Mouse (Mus musculus): ENCODE results near the gene Gatc.
"Not testable (repeated sequence)": the region's sequence is repeated elsewhere in the genome, so short reads cannot be mapped to it uniquely, and the experiment has no call there.

Gene Gatc

GRCm38 (mm10) chr5:115330955-115331354 lies 10.0 kb downstream of the Gatc start:
- no peak for DNase-seq (ENCODE audit: inconsistent ontology term)

- peak; percentile 33 for DNase-seq (ENCODE audit: inconsistent ontology term)
Observed at GRCm38 (mm10) chr5:115327610-115328548, 13.1 kb downstream of the Gatc start.

GRCm38 (mm10) chr5:115326875-115327609 lies 13.9 kb downstream of the Gatc start, which contains the start of gene Srsf9:
Gene Srsf9, plus strand, starts transcription at chr5:115327177.
- DNase-seq (ENCODE audit: inconsistent ontology term) = peak; percentile 98

GRCm38 (mm10) chr5:115326256-115326831 lies 14.6 kb downstream of the Gatc start:
- DNase-seq (ENCODE audit: inconsistent ontology term) = no peak

- peak; percentile 94 for DNase-seq (ENCODE audit: inconsistent ontology term)
Observed at GRCm38 (mm10) chr5:115319004-115319940, 21.7 kb downstream of the Gatc start.

GRCm38 (mm10) chr5:115317645-115318328 lies 23.2 kb downstream of the Gatc start:
- no peak for DNase-seq (ENCODE audit: inconsistent ontology term)

- no peak for DNase-seq (ENCODE audit: inconsistent ontology term)
Observed at GRCm38 (mm10) chr5:115316968-115317644, 23.9 kb downstream of the Gatc start.

GRCm38 (mm10) chr5:115313668-115313943 lies 27.4 kb downstream of the Gatc start:
- no peak for DNase-seq (ENCODE audit: inconsistent ontology term)

GRCm38 (mm10) chr5:115312816-115313667 lies 27.9 kb downstream of the Gatc start:
- no peak for DNase-seq (ENCODE audit: inconsistent ontology term)

- DNase-seq (ENCODE audit: inconsistent ontology term) = no peak
Observed at GRCm38 (mm10) chr5:115312354-115312753, 28.6 kb downstream of the Gatc start.

GRCm38 (mm10) chr5:115302190-115302589 lies 38.8 kb downstream of the Gatc start:
- not testable (repeated sequence) for DNase-seq (ENCODE audit: inconsistent ontology term)

GRCm38 (mm10) chr5:115301615-115302014 lies 39.4 kb downstream of the Gatc start:
- no peak for DNase-seq (ENCODE audit: inconsistent ontology term)

GRCm38 (mm10) chr5:115300792-115301614 lies 40.0 kb downstream of the Gatc start, which contains the start of gene Dynll1:
Gene Dynll1, minus strand, starts transcription at chr5:115300999.
- peak; percentile 98 for DNase-seq (ENCODE audit: inconsistent ontology term)

- peak; percentile 92 for DNase-seq (ENCODE audit: inconsistent ontology term)
Observed at GRCm38 (mm10) chr5:115300035-115300744, 40.8 kb downstream of the Gatc start.

- no peak for DNase-seq (ENCODE audit: inconsistent ontology term)
Observed at GRCm38 (mm10) chr5:115296347-115296746, 44.6 kb downstream of the Gatc start.

- no peak for DNase-seq (ENCODE audit: inconsistent ontology term)
Observed at GRCm38 (mm10) chr5:115294173-115294572, 46.8 kb downstream of the Gatc start.

GRCm38 (mm10) chr5:115284735-115285134 lies 56.2 kb downstream of the Gatc start:
- DNase-seq (ENCODE audit: inconsistent ontology term) = no peak
